Mouse (Mus musculus) cerebellum, adult 9-10 months (tissue): Measurements from ENCODE around the gene Phlda3.

ENCODE experiments used
- DNase-seq: peaks from one replicate; pipeline ENCODE4 v3.0.0; 2022

Phlda3 gene

GRCm38 (mm10) chr1:135765645-135766591 lies at the start of gene Phlda3:
Phlda3 (plus strand) TSS chr1:135766119.
- DNase-seq, result peak; percentile 14

DNA sequence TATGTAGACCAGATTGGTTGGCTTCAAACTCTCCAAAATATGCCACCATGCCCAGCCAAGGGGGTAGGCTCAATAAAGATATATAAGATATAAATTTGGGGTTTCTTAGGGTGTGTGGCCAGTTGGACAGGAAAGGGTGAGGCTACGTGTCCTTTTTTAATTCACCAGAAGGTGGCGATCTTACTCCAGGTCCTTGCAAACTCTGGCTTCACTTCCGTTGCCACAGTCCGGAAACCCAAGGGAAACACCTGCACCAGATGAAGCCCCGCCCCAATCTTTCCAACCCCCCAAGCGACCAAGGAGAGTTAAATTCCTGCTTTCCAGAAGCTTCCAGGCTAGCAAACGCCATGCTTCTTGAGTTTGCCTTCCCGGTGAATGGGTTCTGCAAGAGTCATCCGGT lies 46.4 kb upstream of the Phlda3 start:
- DNase-seq, result peak; percentile 35

GRCm38 (mm10) chr1:135719983-135720382 lies 45.9 kb upstream of the Phlda3 start, which contains the start of gene Csrp1:
Csrp1 (plus strand) TSS chr1:135720061.
- no peak for DNase-seq

- no peak for DNase-seq
Observed at GRCm38 (mm10) chr1:135723016-135723415, 42.9 kb upstream of the Phlda3 start.

- no peak for DNase-seq
Observed at GRCm38 (mm10) chr1:135724134-135724533, 41.8 kb upstream of the Phlda3 start.

- DNase-seq, result no peak
Observed at GRCm38 (mm10) chr1:135725324-135725723, 40.6 kb upstream of the Phlda3 start.

GRCm38 (mm10) chr1:135725936-135726335 lies 40.0 kb upstream of the Phlda3 start:
- no peak for DNase-seq

DNA sequence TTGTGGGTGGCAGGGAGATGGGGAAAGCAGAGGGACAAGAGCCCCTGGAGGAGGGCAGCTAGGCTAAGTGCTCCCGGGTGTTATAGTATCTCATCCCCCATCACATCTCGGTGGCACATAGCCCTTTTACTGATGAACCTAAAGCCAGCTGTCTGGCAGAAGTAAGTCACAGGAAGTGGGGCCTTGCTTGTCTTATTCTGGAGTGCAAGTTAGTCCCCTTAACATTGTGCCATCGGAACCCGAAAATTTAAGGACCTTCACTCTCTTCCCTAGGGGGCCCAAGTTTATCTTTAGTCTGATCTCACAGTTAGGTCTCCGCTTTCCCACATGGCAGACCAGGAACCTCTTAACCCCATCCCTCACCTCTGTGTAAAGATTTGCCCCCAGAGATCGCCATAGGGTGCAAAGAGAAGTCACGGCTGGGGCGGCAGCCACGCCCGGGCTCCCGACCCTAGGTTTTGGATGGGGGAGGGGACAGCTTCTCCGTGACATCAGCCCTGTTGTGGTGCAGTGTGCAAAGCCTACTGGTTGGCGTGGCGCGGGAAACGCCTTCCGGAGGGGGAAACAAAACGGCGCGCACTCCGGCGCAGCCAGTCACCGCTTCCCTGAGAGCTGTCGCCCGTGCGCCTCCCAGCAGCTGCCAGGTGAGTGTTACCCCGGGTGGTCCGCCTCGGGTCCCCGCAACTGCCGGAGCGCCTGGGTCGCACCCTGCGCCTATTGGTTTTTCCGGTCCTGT lies 37.1 kb upstream of the Phlda3 start:
- DNase-seq, result peak; percentile 28

- peak; percentile 15 for DNase-seq
Observed at GRCm38 (mm10) chr1:135729367-135729713, 36.6 kb upstream of the Phlda3 start.

GRCm38 (mm10) chr1:135729821-135730220 lies 36.1 kb upstream of the Phlda3 start:
- DNase-seq, result no peak

DNA sequence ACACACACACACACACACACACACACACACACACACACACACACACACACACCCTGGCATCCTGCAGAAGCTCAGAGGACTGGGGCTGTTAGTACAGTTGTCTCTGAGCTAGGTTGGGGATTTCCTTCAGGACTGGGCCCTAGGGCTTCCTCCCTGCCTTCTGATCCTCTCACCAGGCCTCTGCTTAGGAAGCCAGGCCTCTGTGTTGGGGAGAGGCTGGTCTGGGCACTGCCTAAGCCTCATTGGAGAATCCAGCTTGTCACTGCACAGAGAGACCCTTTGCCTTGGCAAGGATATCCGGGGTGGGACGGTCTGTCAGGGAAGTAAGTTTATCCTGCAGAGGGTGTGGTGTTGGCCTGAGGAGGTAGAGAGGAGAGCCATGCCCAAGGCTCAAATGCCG lies 35.6 kb upstream of the Phlda3 start:
- no peak for DNase-seq

DNA sequence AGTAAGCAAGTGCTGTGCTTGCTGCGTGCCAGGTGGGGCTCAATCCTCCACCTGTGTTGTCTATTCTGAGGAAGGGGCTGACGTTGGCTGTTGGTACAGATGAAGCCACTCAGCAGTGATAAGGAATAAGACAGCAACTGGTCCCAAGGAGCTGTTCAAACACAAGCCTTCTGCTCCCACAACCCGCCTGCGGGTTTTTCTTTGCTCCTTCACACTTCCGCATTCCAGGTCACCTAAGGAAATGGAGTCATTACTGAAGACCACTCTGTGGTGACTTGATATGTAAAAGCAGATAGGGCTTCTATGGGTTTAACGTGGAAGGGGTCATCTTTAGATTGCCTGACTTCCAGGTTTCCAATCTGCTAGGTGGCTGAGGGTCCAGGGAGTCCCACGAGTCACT lies 34.5 kb upstream of the Phlda3 start:
- DNase-seq, result no peak

- DNase-seq, result no peak
Observed at GRCm38 (mm10) chr1:135731897-135732684, 33.8 kb upstream of the Phlda3 start.

GRCm38 (mm10) chr1:135734225-135734937 lies 31.5 kb upstream of the Phlda3 start:
- peak; percentile 36 for DNase-seq

GRCm38 (mm10) chr1:135735460-135735859 lies 30.5 kb upstream of the Phlda3 start:
- no peak for DNase-seq

DNA sequence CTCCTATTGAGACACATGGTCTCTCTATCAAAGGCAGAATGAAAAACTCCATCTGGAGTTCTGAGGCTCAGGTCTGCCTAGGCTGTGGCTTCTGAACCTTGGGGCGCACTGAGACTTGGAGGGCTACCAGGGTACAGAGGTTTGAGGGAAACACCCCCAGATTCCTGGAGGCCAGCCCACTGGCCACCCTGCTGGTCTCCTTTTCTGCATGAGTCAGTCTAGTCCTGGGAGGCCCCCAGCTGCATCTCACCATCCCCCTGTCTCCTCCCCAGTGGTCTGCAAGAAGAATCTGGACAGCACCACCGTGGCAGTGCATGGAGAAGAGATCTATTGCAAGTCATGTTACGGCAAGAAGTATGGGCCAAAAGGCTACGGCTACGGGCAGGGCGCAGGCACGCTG lies 20.9 kb upstream of the Phlda3 start:
- DNase-seq, result no peak

- DNase-seq, result no peak
Observed at GRCm38 (mm10) chr1:135746248-135746647, 19.7 kb upstream of the Phlda3 start.

GRCm38 (mm10) chr1:135752737-135753348 lies 13.1 kb upstream of the Phlda3 start:
- DNase-seq, result peak; percentile 79

- no peak for DNase-seq
Observed at GRCm38 (mm10) chr1:135755287-135755686, 10.6 kb upstream of the Phlda3 start.

DNA sequence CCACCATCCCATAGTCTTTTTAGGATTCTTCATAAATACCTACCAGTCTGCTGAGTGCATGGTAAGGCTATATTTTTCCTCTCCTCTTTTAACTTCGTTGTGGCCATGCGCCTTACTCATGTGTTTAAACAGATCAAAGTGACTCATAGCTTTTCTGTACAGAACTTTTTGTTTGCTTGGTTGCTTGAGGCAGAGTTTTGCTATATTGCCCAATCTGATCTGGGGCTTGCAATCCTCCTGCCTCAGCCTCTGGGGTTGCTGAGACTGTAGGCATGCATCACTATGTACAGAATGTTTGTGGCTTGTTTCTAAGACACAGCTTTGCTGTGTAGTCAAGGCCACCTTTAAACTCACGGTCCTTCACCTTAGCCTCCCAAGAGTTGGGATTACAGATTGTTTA lies 10.0 kb upstream of the Phlda3 start:
- no peak for DNase-seq

DNA sequence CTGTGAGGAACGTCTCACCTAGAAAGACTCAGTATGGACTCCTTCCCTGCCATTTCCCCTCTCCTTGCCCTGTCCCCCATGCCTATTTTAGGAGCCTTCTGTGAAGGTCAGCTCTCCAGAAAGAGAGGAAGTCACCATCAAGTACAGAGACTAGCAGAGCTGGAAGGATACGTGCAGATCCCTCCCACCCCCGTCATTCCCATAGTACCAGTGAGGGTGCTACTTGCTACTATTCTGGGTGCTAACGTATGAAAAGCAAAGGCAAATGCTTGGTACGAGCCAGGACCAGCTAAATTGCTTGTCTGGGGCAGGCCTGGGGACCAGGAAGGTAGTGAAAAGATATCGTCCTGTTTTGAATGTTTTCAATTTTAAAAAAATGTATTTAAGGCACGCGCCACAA lies 8.6 kb upstream of the Phlda3 start:
- no peak for DNase-seq

DNA sequence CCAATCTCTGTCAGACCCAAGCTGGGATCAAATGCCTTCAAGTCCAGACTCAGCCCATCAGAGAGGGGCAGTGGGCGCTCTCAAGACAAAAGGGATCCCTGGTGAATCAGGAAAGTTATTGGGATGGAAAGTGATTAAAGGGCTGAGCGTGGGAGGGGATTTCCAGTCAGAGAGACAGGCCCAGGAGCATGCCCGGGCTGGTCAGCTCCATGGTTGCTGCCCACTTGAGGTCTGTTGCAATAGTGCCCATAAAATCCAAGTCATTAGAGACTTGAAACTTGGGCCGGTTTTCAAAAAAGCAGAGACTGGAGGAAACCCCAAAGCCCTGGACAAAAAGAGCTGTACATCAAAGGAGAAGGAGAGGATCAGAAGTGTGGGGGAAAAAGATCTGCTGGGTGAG lies 6.2 kb upstream of the Phlda3 start:
- no peak for DNase-seq
